Mouse (Mus musculus) CD4-positive, CD25-positive, alpha-beta regulatory T cell, adult 4 months (primary cell): ENCODE results near the gene Rsrc2. TPM values are rescaled to one million over a fixed set of nuclear protein-coding genes. Genes with fewer than 3 reads are reported as not detected.
A peak's percentile ranks its signal among the peaks of the same experiment; 100 is the strongest.
"Not testable (repeated sequence)": the region's sequence is repeated elsewhere in the genome, so short reads cannot be mapped to it uniquely, and the experiment has no call there.

Experiments used
- ATAC-seq: one replicate; pipeline ENCODE4 v1.8.0; 2017
- polyA plus RNA-seq, 2 experiments: library from polyadenylated mRNA; unstranded; fragments of 100-300 nt; shearing (Covaris generic); gene quantifications; one replicate each; pipeline ENCODE4 v1.2.1; 2017

Rsrc2 gene
- 100 to 1,000 TPM; 160 to 180 TPM for polyA plus RNA-seq

DNA sequence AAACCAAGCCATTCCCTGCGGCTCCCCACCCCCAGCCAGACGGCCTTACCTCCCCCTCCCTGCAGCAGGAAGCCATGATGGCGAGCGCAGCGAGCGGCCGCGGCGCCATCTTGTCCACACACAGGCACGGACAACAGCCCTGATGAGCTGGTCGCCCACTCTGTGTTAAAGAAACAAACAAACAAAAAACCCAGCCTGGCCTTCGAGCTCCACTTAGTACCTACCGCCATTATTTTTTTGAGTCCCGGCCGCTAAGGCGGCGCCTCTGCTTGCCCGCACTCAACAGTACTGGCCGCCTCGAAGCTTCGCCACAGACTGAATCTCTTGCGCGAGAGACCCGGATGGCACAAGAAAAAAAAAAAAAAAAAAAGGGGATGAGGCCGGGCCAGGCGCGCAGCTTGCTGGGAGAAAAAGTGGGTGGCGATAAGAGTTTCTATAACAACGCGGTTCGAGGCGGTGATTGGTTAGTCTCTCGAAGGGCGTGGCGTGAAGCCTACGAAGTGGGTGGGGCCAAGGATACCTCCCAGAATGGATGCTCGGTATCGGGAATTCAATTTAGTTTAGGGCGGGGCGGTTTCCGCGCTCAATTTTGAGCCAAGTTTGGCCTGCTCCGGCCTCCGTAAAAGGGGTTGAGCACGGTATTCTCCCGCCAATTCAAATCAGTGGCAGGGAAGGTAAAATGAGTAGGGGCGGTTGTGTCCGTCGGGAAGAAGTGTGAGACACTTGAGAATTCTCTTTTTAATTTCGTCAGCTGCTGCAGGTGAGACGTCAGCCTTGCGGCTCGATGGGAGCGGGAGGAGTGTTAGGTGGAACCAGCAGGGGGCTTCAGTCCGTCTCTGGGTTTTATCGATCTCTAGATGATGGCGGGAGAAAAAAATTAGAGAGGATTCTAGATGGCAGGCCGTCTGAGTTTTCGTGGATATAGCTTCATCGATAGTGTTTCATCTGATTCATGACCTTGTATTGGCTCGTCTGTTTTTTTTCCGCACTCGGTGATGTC lies at the start of gene Rsrc2, which contains the start of gene Kntc1:
TSS of gene Rsrc2 (minus strand) at position 350 of the 1,000 bp plus-strand sequence.
TSS of gene Kntc1 (plus strand) at position 652 of the 1,000 bp plus-strand sequence.
- ATAC-seq, result peak; percentile 97

DNA sequence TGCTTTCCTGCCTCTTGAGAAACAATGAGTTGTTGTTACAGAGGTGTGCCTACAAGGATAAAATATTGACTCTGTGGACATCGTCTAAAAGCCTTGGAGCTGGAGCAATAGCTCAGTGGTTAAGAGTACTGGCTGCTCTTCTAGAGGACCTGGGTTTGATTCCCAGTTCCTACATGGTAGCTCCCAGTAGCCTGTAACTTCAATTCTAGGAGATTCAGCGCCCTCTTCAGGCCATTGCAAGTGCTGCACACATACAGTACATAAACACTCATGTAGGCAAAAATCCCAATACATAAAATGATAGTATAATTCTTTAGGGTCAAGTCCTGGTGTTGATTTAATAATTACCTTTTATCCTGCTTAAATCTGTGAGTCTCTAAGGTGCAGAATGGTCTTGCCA lies 43.9 kb upstream of the Rsrc2 start:
- no peak for ATAC-seq

DNA sequence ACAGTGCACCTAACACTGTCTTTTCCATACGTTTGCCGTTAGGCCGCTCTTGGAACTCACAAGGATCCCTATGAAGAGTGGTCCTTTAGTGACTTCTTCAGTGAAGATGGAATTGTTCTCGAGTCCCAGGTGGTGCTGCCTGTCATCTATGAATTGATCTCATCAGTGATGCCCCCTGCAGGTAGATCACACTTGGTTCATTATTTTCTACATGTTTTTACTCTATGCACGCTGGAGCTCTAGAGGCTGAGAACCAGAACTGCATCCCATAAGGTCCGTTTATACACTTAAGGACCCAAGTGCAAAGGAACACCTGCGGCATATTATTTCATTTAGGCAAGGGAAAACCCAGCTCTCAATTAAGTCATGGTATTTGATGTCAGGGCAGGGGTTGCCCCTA lies 39.8 kb upstream of the Rsrc2 start:
- ATAC-seq, result no peak

DNA sequence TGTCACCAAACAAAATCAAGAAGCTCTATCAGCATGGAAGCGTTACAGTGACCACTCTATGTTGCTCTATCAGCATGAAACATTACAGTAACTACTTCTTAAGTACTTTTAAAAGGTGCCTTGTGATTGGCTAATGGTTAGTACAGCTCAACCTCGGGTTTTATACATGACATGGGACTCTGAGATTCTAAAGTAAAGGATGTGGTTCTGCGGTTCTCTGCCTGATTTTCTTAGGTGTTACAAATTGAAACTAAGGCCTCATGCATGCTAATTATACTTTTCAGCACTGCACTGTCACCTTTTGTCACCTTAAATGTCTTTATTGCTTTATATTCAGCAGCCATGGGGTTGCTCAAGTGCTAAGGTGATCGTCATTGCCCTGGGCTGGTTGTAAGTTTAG lies 32.6 kb upstream of the Rsrc2 start:
- ATAC-seq, result peak; percentile 89

DNA sequence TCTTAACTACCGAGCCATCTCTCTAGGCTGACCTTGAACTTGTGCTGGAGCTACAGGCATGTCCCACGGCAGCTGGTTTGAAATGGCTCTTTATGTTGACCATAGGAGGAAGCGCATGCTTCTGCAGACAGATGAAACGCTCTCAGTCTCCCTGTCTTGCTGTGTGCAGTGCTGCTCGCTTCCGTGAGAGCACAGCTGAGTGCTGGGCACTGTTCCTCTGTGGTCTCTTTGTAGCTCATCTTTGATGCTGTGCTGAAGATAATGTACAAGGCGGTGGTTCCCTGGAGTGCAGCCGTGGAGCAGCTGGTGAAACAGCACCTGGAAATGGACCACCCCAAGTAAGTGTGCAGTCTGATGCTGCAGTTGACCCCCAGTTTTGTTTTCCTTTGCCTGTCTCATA lies 31.5 kb upstream of the Rsrc2 start:
- no peak for ATAC-seq

DNA sequence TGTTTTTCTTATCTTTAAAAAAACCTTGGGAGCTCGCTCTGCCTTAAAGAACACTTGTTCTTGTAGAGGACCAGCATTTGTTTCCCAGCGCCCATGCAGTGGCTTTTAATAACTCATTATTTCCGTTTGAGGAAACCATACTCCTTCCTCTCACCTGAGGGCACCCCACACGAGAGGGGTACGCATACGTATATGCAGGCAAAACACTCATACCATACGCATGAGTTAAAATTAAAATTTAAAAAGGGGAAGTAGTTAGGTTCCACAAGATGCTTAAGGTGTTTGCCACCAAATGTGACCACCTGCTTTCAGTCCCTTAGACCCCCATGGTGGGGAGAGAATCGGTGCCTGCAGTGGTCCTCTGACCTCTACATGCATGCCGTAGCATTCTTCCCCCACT lies 24.2 kb upstream of the Rsrc2 start:
- no peak for ATAC-seq

DNA sequence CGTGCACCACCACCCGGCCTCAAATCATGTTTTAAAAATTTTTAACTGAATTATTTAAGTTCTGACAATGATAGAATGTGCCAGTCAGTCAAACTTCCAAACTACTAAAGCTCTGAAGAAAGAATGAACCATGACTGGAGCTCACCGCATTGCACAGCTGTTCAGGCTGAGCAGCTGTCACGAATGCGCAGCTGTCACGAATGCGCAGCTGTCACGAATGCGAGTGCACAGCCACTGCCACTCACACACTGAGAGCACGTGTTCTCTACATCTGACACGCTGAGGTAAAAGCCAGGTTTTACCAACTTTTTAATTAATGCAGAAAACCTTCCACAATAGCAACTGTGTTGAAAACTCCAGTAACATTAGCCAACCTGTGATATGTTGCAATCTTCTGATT lies 17.2 kb upstream of the Rsrc2 start:
- ATAC-seq, result not testable (repeated sequence)

DNA sequence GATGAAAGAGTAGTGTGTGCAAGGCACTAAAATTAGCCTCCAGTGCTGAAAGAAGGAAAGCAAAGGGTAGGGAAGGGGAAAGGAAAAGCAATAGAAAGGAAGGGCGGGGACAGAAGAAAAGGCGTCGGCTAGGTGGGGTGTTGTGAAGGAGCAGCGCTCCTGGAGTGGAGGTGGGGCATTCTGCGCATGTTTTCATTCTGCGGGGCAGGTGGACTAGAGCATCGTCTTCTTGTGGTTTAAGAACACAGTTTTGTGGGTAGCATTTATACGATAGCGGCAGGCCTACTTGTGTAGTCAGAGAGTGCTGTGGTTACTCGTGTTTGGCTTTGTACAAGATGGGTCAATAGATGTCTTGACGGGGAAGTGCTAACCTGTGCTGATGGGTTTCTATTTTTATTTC lies 16.3 kb upstream of the Rsrc2 start:
- ATAC-seq, result no peak

DNA sequence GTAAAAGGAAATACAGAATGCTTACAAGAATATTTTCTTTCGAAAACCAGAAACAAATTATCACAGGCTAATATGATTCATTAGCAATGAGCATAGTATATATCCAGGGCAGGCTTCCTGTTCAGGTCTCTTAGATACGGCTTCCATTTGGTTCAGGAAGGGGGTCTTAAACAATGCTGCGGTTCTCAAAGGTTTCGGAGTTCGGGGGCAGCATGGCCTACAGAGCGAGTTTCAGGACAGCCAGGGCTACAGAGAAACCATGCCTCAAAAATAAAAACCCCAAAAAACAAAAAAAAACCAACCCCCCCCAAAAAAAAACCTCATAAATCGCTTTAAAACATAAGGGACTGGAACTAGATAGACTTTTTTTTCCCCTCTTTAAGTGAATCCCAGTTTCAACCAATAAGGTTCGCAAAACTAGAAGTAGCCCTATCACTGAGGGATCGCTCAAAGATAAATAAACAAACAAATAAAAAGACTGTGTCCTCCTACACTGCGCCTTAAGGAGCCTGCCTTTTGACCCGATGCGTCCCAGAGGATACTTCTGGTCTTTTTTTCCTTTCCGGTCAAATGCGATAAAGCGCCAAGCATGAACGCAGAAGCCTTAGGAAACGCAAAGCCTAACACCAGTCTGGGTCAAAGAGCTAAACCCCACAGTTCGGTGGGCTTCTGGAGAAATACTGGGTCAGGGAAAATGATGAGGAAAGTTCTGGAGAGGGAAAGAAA lies 712 bp downstream of the Rsrc2 start:
- ATAC-seq, result no peak

DNA sequence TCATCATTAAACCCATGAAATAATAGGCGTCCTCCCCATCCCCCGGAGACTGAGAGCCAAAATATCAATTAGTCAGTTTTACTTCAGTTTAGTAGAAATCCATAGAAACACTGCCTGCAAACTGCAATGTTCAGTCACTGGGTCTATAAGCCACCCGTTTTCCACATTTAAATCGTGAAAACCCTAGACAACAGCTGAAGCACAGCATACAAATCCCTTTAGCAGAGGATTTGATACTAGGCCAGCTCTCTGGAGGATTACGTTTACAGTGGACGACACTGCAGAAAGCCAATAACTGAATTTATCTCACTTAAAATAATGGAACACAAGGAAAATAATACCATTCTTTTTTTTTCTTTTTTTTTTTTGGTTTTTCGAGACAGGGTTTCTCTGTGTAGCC lies 1.6 kb downstream of the Rsrc2 start:
- no peak for ATAC-seq

DNA sequence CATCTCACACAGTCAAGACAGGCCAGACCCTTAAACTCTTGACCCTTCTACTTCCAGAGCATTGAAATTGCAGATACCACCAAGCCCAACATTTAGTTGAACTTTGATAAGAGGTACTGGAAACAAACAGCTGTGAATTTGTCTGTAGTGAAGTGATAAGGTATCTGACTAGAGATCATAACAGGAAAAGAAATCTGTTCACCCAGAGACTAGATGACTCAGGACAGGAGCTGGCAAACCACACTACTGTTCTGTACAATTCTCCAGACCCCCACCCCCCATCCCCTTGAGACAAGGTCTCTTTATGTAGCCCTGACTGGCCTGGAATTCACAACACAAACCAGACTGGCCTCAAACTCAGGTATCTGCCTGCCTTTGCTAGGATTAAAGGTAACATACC lies 3.0 kb downstream of the Rsrc2 start:
- ATAC-seq, result no peak

DNA sequence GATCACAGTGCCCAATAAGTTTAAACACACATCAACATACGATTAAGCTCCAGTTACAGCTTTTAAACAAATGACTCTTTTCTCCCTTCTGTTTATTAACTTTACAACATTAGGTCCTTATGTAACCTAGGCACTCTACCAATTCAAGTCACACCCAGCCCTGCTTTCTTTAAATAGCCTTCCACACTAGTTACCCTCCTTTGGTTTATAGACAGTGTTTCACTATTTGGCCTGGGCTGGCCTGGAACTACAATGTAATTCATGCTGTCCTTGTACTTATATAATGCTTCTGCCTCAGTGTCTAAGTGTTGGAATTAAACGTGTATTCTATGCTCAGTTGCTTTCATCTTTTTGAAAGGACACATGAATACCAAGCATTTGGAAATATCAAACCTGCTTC lies 4.9 kb downstream of the Rsrc2 start:
- no peak for ATAC-seq

DNA sequence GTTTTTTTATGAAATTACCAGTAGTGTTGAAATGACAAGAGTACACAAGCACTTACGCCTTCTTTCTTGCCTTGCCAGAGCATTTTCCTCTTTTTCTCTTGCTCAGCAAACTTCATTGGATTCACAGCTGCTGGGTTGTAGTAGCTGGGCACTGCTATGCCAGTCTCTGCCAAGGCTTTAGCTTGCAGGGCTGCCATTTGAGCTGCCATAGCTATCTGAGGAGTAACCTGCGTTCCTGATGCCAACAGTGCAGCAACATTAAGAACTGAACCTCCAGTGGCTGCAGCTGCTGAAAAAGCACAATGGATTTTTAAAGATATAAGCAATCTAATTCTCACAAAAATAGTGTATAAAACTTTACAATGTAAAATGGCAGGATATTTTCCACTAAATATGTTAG lies 18.2 kb downstream of the Rsrc2 start:
- ATAC-seq, result no peak

DNA sequence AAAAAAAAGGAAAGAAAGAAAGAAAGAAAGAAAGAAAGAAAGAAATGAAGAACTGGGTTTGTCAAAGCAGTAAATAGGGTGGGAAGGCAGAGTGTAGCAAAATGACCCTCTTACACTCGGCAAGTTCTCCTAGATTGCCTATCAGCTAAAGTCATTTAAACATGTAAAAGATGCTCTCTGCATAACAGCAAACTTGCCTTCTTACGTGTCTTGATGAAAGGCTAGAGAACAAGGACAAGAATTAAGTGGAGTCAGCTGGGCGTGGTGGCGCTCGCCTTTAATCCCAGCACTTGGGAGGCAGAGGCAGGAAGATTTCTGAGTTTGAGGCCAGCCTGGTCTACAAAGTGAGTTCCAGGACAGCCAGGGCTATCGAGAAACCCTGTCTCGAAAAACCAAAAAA lies 25.4 kb downstream of the Rsrc2 start:
- ATAC-seq, result not testable (repeated sequence)

DNA sequence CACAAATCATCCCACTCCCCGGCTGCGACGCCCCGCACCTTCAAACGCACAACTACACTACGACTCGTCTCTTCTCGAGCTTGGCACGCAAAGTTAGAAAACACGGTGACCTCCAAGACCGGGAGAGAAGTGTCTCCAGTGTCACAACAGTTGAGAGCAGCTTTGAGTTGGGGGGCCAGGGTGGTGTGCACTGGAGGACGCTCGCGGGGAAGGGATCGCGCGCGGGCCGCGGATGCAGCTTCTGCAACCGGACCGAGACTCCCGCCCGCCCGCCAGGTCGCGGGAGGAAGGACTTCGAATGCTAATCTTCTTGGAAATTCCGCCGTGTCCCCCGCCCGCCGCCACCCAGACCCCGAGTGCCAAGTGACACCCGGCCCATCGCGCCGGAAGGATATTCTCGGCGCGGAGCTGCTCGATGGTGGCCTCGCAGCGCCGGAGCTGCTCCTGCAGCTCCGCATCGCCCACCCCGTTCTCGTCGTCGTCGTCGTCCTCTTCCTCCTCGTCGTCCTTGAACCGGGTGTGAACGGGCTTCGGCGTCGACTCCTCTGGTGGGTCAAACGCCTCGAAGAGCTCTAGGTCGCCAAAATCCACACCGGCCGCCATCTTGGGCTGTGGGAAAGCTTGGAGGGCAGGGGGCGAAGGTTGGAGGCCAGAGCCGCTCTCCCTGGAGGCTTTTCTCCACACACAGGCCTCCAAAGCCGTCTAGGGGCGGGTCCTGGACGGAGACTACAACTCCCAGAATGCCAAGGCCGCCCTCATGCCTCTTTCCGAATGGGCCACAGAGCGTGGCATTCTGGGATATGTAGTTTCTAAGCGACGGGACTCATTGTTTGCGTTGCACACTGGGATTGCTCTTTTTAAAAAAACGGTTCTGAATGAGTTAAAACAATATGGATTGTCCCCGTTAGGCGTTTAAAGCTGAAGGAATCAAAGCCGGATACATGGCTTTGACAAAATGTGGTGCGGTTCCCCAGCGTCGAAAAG lies 28.6 kb downstream of the Rsrc2 start, which contains the start of gene Zcchc8:
TSS of gene Zcchc8 (minus strand) at position 773 of the 984 bp plus-strand sequence.
- ATAC-seq, result peak; percentile 99

DNA sequence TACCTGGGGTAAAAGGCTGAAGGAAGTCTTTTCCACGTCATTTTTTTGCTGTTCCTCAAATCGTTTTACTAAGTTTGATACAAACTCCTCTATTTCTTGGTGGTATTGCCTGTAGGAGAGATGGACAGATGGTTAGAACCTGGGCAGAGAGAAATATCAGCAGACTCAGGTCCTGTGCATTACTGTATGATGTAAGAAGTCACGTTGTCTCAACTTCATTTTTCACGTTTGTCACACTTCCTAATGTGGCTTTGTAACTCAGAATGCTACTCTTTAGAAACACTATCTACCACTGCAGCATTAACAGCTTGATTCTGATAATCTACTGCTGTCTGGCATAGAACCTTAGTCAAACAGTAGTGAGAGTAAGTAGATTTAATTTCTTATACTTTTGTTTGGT lies 34.6 kb downstream of the Rsrc2 start:
- ATAC-seq, result no peak

DNA sequence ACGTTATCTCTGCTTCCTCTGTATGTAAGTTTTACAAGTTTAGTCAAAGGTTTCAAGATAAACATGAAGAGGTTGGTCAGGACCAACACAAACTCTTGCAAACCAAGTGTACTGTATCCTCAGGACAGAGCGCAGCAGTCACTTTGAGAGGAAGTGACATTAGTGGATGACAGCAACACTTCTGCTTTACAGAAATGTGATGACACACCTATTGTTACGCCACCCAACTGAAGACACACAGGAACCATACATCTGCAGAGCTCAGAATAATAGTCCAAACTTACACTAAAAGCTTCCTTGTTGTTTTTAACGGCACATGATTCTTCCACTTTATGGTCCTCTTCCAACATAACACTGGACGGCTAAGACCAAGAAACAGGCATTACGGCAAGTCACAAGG lies 35.4 kb downstream of the Rsrc2 start:
- no peak for ATAC-seq

DNA sequence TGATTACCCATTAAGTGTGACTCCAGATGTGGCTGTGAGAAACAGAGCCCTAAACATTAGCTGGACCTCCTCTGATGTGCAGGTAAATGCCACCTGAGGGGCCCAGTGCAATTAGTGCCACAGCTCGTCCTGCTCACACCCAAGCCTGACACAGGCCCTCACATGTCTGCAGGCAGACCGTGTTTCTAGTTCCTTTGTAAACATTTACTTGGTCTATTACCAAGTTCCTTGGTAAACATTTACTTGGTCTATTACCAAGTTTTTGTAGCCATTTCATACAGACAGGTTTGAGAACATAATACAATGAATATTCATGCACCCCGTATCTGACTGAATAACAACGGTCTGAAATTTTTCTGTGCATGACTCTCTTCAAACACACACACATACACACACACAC lies 39.6 kb downstream of the Rsrc2 start:
- ATAC-seq, result no peak

DNA sequence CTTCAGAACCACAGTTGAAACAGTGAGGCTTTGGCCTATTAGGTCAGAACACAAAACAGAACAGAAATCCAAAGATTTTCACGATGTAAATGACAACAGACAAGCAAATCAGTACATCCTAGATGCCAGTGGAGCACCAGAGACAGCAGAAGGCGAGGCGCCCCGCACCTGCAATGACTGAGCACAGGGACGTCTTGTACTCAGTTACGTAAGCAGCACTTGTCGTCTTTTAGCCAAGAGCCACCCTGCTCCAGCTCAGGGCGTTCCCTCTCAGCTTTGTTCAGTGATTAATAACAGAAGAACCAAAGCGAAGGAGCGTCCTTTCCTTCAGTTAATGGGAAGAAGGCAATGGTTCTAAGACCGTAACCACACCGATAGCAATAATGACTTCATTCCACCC lies 40.6 kb downstream of the Rsrc2 start:
- ATAC-seq, result no peak

DNA sequence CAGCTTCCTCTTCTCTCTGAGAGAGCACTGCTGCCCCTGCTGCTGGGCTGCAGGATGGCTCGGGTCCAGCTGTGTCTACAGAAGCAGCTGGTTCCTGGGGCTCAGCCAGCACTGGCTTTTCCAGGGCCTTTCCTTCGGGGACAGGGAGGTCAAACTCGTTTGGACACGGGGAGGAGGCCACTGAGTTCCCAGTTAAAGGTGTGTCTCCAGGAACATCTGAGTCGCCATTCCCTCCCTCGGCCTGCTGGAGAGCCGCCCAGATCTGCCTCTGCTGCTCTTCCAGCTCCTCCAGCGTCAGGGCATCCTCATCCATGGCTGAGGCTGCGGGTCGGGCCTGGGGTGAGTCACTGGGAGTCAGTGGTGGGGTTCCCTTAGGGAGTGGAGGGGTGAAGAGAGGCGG lies 48.6 kb downstream of the Rsrc2 start:
- ATAC-seq, result no peak

DNA sequence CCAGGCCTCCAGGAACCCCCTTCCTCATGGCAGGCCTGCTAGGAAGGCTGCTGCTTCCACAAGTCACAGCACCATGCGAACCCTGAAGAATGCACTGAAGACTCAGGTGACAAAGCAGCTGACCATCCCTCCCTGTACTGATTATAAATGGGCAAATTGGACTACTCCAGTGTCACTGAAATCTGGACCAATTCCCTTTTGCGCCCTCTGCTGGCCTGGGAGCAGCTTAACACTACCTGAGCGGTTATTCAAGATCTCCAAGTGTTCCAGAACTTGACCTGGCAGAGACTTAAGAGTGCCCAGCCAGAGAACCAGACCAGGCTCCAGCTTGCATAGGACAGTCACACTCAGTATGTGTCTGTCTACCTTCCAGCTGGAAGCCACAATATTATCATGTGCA lies 50.0 kb downstream of the Rsrc2 start:
- ATAC-seq, result peak; percentile 41

DNA sequence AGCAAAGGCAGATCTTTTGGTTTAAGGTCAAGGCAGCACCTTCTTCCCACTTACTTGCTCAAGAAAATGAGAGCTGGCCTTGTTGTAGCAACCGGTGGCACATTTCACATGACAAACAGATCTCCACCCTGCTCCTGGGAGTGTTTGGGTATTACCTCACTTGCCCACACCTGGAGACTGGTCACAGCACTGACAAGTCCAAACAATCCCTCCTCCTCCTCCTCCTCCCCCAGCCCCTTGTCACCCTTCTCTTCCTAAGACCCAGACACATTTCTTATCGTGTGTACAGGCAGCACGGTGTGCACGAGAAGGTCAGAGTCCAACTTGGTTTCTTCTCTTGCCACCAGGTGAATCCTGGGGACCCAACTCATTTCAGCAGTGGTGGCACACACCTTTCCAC lies 52.3 kb downstream of the Rsrc2 start:
- ATAC-seq, result no peak
